Mouse (Mus musculus): ENCODE measurements around the gene Adamts9. TPM values are rescaled to one million over a fixed set of nuclear protein-coding genes. Genes with fewer than 3 reads are reported as not detected.

Adamts9 gene
- total RNA-seq (2014; rRNA removed), result 8.3 and 9.4 TPM in 2 replicates
- polyA plus RNA-seq (2015; fragmentation: Nextera tagmentation; extraction: Ambion mirVana), result 0.81 and 2.0 TPM in 2 replicates

DNA sequence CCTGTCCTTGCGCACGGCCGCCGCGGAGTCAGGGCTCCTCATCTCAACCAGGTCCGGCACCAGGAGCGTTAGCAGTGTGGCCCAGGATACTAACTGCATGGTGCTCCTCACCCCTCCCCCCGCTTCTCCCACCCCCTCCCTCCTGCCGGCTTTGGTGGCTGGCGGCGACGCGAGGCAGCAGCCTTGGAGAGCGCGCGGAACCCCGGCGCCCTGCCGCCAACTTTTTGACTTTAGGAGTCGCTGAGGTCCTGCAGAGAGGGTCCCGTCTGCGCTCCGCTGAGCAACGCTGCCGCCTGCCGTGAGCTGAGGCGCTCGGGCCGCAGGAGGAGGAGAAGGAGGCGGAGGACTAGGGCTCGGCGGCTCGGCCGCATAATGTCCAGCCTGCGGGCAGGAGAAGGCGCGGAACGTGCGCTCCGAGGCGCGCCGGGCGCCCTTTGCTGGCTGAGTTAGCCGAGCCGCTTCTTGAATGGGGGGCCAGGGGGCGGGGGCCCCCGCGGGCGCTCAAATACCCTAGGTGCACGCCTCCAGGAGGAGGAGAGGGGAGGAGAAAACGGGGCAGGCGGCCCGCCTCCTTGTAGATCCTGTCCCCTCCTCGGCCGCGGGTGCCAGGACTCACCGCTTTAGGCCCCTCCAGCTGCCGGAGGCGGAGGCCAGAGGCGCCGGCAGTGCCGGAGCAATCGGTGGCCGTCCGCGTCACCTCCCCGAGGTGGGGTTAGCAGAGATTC lies at the start of gene Adamts9:
Adamts9 (minus strand) TSS at position 436 of the 725 bp plus-strand sequence.
- Histone ChIP-seq H3K4me3 (ENCODE audit: low read depth, low read length) (peak within 1 kb of the TSS; percentile 57), H3K4me1 (ENCODE audit: insufficient read depth, low read length) (peaks cover 21% of the 10 kb centered on the region; the same call in 1 of the 2 replicates), H3K36me3 (ENCODE audit: insufficient read depth, low read length) (no peaks in the 10 kb centered on the region), H3K27me3 (ENCODE audit: insufficient read depth, low read length) (peaks cover 45% of the 10 kb centered on the region), H3K4me2 (ENCODE audit: low read depth, low read length, poor library complexity, severe bottlenecking) (peak within 1 kb of the TSS; percentile 88), H3K9me3 (ENCODE audit: low read length) (0 out of 2 replicates have a peak, but pooled peaks cover 4% of the 10 kb centered on the region), H3K9ac (replicated peaks; ENCODE audit: low read length, poor library complexity, severe bottlenecking) (peak within 1 kb of the TSS; percentile 39; the same call in 1 of the 2 replicates), H3K27ac (ENCODE audit: low read depth, low read length) (0 out of 2 replicates have a peak within 1 kb of the TSS, but pooled peaks have one; percentile 2)
- peak; percentile 57 for ATAC-seq (ENCODE audit: low FRiP score)
- under 1% methylated on average over 60 of the region's 68 CpGs for WGBS
- DNase-seq (ENCODE audit: low spot score), result peak; percentile 72
- peak; percentile 33; the same call in 1 of the 2 replicates for TF ChIP-seq CTCF (IDR thresholded peaks at IDR 0.05)

DNA sequence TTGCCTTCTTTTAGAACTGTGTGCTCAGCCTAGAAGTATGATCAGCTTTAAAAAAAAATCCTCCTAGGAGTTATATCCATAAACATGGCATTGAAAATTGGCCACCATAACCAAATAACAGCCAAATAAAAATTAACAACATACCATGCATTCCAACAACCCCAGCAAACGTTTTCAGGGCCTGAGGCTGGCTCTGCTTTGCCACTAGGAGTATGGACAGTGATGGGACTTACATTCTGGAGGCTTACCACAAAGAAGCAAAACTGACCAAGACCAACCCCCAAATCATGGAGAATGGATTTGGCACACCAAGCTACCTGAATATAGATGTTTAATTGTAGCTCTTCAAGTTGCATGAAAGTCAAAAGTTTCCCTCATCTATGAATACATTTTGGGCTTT lies 48.3 kb upstream of the Adamts9 start:
- Histone ChIP-seq H3K27ac (ENCODE audit: low read depth, low read length) (no peak overlapping the region), H3K36me3 (ENCODE audit: insufficient read depth, low read length) (no peaks in the 10 kb centered on the region), H3K4me2 (ENCODE audit: low read depth, low read length, poor library complexity, severe bottlenecking) (no peak overlapping the region), H3K4me3 (ENCODE audit: low read depth, low read length) (no peak overlapping the region), H3K9me3 (ENCODE audit: low read length) (no peaks in the 10 kb centered on the region), H3K4me1 (ENCODE audit: insufficient read depth, low read length) (no peaks in the 10 kb centered on the region), H3K9ac (replicated peaks; ENCODE audit: low read length, poor library complexity, severe bottlenecking) (no peak overlapping the region), H3K27me3 (ENCODE audit: insufficient read depth, low read length) (no peaks in the 10 kb centered on the region)
- no peak for TF ChIP-seq CTCF (IDR thresholded peaks at IDR 0.05)
- no peak for DNase-seq (ENCODE audit: low spot score)
- no peak for ATAC-seq (ENCODE audit: low FRiP score)
- WGBS, result 38% methylated on average over 1 of the region's 1 CpGs

DNA sequence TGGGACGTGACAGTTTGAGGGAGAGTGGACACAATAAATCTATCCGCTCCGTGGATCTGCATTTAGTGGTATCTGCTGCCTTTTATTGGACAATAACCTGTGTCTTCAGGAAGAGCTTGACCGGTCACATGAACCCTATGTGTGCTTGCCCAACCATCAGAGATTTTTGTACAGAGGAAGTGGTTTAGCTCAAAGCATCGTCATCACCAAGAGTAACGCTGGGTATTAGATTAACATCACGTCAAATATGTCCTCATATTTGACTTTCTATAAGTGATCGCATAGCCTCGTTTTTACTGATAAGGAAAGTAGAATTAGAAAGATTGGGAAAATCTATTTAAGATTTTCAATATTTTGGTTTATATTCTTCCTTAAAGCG lies 45.3 kb upstream of the Adamts9 start:
- ATAC-seq (ENCODE audit: low FRiP score) (no peak), DNase-seq (ENCODE audit: low spot score) (no peak)
- Histone ChIP-seq H3K27ac (ENCODE audit: low read depth, low read length) (no peak overlapping the region), H3K4me1 (ENCODE audit: insufficient read depth, low read length) (no peaks in the 10 kb centered on the region), H3K9ac (replicated peaks; ENCODE audit: low read length, poor library complexity, severe bottlenecking) (no peak overlapping the region), H3K4me2 (ENCODE audit: low read depth, low read length, poor library complexity, severe bottlenecking) (no peak overlapping the region), H3K9me3 (ENCODE audit: low read length) (no peaks in the 10 kb centered on the region), H3K36me3 (ENCODE audit: insufficient read depth, low read length) (no peaks in the 10 kb centered on the region), H3K27me3 (ENCODE audit: insufficient read depth, low read length) (no peaks in the 10 kb centered on the region), H3K4me3 (ENCODE audit: low read depth, low read length) (no peak overlapping the region)
- 91% methylated on average over 10 of the region's 10 CpGs for WGBS
- no peak for TF ChIP-seq CTCF (IDR thresholded peaks at IDR 0.05)

DNA sequence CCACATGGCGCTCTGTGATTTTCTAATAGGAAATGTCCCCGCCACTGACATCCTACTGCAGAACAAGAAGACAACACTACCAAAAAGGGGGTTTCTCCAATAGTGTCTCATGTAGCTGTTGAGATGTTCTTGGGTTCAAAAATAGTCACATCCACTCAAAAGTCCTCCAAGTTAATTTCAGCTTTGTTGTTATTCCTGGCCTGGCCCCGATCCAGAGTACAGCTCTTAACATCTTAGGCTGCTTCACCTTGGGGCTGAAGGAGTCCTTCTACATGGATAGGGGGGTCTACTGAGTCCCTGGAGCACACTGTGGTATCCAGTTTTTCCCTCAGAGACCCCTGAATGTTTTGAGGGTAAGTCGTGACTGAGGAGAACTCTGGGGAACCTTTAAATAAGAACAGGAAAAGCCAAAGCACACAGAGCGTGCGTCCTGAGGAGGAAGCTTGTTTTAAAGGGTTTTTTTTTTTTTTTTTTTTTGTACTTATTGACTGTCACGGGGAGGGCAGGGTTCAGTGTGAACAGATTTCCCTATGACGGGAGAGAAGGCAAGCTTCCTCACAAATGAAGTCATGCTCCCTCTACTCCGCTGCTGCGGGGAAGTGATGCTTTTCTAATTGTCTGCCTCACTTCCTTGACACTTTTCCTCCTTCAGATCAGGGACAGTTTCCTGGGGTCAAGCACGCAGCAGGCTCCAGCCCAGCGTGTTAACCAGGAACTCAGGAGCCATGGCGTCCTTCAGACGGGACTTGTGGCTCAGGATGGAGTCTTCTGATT lies 44.7 kb upstream of the Adamts9 start:
- no peaks in the 10 kb centered on the region for H3K27me3 ChIP-seq (ENCODE audit: insufficient read depth, low read length)
- no peak overlapping the region for H3K4me2 ChIP-seq (ENCODE audit: low read depth, low read length, poor library complexity, severe bottlenecking)
- H3K4me1 ChIP-seq (ENCODE audit: insufficient read depth, low read length), result no peaks in the 10 kb centered on the region
- no peak overlapping the region for H3K27ac ChIP-seq (ENCODE audit: low read depth, low read length)
- WGBS, result 85% methylated on average over 14 of the region's 14 CpGs
- no peak for ATAC-seq (ENCODE audit: low FRiP score)
- H3K9me3 ChIP-seq (ENCODE audit: low read length), result no peaks in the 10 kb centered on the region
- no peak overlapping the region for H3K4me3 ChIP-seq (ENCODE audit: low read depth, low read length)
- no peak overlapping the region for H3K9ac ChIP-seq (replicated peaks; ENCODE audit: low read length, poor library complexity, severe bottlenecking)
- H3K36me3 ChIP-seq (ENCODE audit: insufficient read depth, low read length), result no peaks in the 10 kb centered on the region
- TF ChIP-seq CTCF (IDR thresholded peaks at IDR 0.05), result no peak
- DNase-seq (ENCODE audit: low spot score), result no peak

DNA sequence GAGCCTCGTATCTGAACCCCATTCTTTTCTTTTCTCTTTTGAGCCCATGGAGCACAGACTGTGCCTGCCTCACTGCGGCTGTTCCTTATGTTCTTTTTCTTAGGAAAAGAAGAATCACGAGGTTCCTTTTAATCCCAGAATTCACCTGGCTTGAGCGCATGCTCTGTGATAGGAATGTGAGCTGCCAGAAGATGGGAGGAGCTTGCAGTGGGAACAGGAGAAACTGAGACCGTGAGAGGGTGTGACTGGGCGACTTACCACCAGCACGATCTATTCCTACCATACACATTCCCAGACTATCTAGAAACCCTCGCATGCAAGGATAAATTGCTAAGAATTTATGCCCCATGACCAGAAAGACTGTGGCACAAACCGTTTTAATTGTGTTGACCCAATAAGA lies 44.1 kb upstream of the Adamts9 start:
- no peak overlapping the region for H3K9ac ChIP-seq (replicated peaks; ENCODE audit: low read length, poor library complexity, severe bottlenecking)
- H3K4me1 ChIP-seq (ENCODE audit: insufficient read depth, low read length), result no peaks in the 10 kb centered on the region
- H3K4me3 ChIP-seq (ENCODE audit: low read depth, low read length), result no peak overlapping the region
- TF ChIP-seq CTCF (IDR thresholded peaks at IDR 0.05), result no peak
- ATAC-seq (ENCODE audit: low FRiP score), result no peak
- no peak overlapping the region for H3K4me2 ChIP-seq (ENCODE audit: low read depth, low read length, poor library complexity, severe bottlenecking)
- H3K27ac ChIP-seq (ENCODE audit: low read depth, low read length), result no peak overlapping the region
- H3K9me3 ChIP-seq (ENCODE audit: low read length), result no peaks in the 10 kb centered on the region
- H3K27me3 ChIP-seq (ENCODE audit: insufficient read depth, low read length), result no peaks in the 10 kb centered on the region
- WGBS, result 89% methylated on average over 9 of the region's 9 CpGs
- no peaks in the 10 kb centered on the region for H3K36me3 ChIP-seq (ENCODE audit: insufficient read depth, low read length)
- DNase-seq (ENCODE audit: low spot score), result no peak

DNA sequence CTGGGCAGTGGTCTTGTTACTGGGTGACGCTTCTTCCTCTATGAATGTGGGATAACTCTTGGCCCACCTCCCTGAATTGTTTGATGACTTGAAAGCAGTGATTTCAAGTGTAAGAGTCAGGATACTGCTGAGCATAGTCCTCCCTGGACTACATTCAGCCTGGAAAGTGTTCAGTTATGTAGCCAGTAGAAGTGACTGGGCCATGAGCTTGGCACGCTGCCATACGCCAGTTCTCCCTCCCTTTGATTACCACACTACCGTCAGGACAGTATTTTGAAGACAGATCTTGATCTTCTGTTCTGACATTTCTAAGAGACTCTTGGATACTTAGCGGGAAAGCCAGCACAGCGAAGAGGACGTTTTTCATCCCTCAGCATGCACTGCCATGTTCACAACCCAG lies 40.1 kb upstream of the Adamts9 start:
- ATAC-seq (ENCODE audit: low FRiP score), result no peak
- no peaks in the 10 kb centered on the region for H3K4me1 ChIP-seq (ENCODE audit: insufficient read depth, low read length)

More for the DNA sequence above, 40.1 kb upstream of the Adamts9 start:
- TF ChIP-seq CTCF (IDR thresholded peaks at IDR 0.05), result no peak
- no peaks in the 10 kb centered on the region for H3K27me3 ChIP-seq (ENCODE audit: insufficient read depth, low read length)
- no peak overlapping the region for H3K27ac ChIP-seq (ENCODE audit: low read depth, low read length)
- 79% methylated on average over 7 of the region's 7 CpGs for WGBS
- no peak overlapping the region for H3K4me3 ChIP-seq (ENCODE audit: low read depth, low read length)
- no peak overlapping the region for H3K4me2 ChIP-seq (ENCODE audit: low read depth, low read length, poor library complexity, severe bottlenecking)
- H3K9me3 ChIP-seq (ENCODE audit: low read length), result no peaks in the 10 kb centered on the region
- H3K36me3 ChIP-seq (ENCODE audit: insufficient read depth, low read length), result no peaks in the 10 kb centered on the region
- no peak overlapping the region for H3K9ac ChIP-seq (replicated peaks; ENCODE audit: low read length, poor library complexity, severe bottlenecking)
- DNase-seq (ENCODE audit: low spot score), result no peak
